Mouse (Mus musculus): Measurements from ENCODE around the gene Wfdc2.

- TF ChIP-seq POLR2A (IDR thresholded peaks at IDR 0.05; ENCODE audit: low read depth, low read length) (no peak), CTCF (IDR thresholded peaks at IDR 0.05; ENCODE audit: borderline replicate concordance, insufficient read depth, low read length) (no peak)
These were observed 45.6 kb upstream of the Wfdc2 start for GRCm38 (mm10) chr2:164516592-164516991.
